Mouse (Mus musculus) small intestine, adult 2 months (tissue): Measurements from ENCODE around the gene Gga2.

Experiments
- CTCF ChIP-seq: fragments of 200-500 bp; IDR thresholded peaks from 2 replicates; pipeline ENCODE4 v1.5.1; 2012; ENCODE audit warnings: low read depth, mild to moderate bottlenecking, control low read depth, inconsistent platforms, low read length, moderate library complexity, mixed read lengths; ENCODE audit not compliant: insufficient replicate concordance, insufficient read length; ENCODE audit errors: extremely low read depth
- POLR2A ChIP-seq: fragments of 200-500 bp; IDR thresholded peaks from 2 replicates; pipeline ENCODE4 v1.6.1; 2012; ENCODE audit warnings: low read depth, mild to moderate bottlenecking, control low read depth, inconsistent platforms, low read length, moderate library complexity

- TF ChIP-seq CTCF (no peak), POLR2A (no peak)
These were observed 81.8 kb downstream of the Gga2 start for GRCm38 (mm10) chr7:121939244-121939643.
